Mouse (Mus musculus) spleen, postnatal 10 days (tissue): ENCODE measurements around the gene Neurod6.

Source experiments
- DNase-seq, 2 experiments: peaks; one replicate each; pipeline ENCODE4 v3.0.0; 2021 to 2022; ENCODE audit warnings: low spot score in 2 of 2

Neurod6 gene

DNA sequence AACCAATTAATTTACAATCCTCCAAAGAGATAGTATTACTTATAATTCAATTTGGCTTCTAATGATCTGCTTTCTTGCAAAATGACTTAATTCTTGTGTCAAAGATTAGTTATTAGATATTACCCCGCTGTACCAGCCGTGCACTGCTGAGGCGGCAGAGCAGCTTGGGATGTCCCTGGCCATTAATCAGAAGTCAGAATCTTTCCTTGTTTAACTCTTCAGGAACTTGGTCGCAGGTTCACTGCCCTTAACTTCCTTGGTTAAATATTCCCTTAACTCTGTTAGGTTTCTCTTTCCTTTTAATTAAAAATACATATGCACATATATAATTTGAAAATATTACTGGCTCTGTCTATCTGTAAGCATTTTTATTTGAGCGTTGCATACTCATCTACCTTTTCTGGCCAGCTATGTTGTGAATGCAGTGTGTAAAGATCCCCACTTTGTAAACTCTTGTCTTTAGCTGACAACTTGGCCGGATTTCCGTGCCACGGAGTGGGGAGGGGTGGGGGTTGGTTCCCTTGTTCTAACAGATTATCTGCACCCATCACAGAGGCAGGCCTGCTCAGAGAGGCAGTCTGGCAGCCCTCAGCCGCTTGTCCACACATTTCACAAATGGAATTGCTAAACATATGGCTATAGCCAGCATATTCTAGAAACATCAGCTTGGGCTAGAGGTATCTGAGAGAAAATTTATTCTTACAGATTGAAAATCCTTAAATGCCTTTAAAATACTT lies 34.1 kb downstream of the Neurod6 start:
- no peak for DNase-seq

- DNase-seq: no peak
Measured at GRCm38 (mm10) chr6:55646111-55646823, 34.8 kb downstream of the Neurod6 start.

DNA sequence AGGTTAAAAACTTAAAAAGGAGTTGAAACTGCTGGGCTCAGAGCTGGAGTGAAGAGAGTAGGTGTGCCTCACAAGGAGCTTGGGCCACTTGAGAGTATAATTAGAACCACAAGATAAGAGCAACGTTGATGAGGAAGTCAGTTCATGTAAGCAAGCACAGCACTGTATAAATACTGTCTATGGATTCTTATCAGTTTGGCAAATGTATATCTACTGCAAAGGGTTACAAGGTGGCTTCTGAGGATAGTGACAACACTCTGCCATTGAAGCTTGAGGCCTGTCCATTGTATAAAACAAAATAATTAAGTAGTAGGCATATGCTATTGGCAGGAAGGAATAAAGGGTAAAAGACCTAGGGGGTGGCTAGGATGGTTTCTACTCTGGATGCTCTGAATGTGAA lies 46.4 kb downstream of the Neurod6 start:
- DNase-seq: no peak
